Mouse (Mus musculus): Measurements from ENCODE around the gene Lypla2. TPM values are rescaled to one million over a fixed set of nuclear protein-coding genes. Genes with fewer than 3 reads are reported as not detected.

The Lypla2 gene
- 190 and 210 TPM in 2 replicates for polyA plus RNA-seq (2015; fragmentation: Nextera tagmentation; extraction: Ambion mirVana)

DNA sequence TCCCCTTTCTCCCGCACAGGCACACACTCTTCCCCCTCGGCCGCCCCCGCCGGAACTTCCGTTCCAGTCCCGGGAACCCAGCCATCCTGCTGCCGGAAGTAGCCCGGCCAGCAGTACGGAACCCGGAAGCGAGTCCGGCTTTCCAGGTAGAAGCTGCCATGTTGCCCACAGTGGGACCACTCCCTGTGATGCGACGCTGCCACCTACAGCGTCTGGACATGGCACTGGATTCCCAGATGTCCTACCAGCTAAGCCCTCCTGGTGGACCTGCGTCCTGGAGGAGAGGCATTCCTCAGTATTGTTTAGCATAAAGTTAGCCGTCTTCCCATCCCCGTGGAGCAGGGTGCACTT is at the start of gene Lypla2:
Gene Lypla2, minus strand, starts transcription at position 71 of the 351 bp plus-strand sequence.
- H3K4me1 ChIP-seq (replicated peaks), result peaks cover 20% of the 10 kb centered on the region
- H3K9ac ChIP-seq (replicated peaks), result peak within 1 kb of the TSS; percentile 96
- H3K36me3 ChIP-seq, result peaks cover 65% of the 10 kb centered on the region
- peak within 1 kb of the TSS; percentile 100 for H3K4me3 ChIP-seq (replicated peaks)
- H3K27me3 ChIP-seq, result no peaks in the 10 kb centered on the region
- WGBS, result under 1% methylated on average over 18 of the region's 19 CpGs
- peak within 1 kb of the TSS; percentile 98 for H3K4me2 ChIP-seq (replicated peaks)
- peak within 1 kb of the TSS; percentile 74 for H3K27ac ChIP-seq
- H3K9me3 ChIP-seq, result no peaks in the 10 kb centered on the region
- peak; percentile 88 for ATAC-seq

- WGBS, result under 1% methylated on average over 44 of the region's 48 CpGs
These were observed 49.2 kb upstream of the Lypla2 start, which contains the start of gene Eloa for GRCm38 (mm10) chr4:136021549-136022047. TSS of gene Eloa (minus strand) at chr4:136021763.

GRCm38 (mm10) chr4:136020743-136021548 is 48.5 kb upstream of the Lypla2 start:
- Histone ChIP-seq H3K4me3 (replicated peaks) (peak overlapping the region; percentile 99), H3K9ac (replicated peaks) (peak overlapping the region; percentile 98), H3K27ac (peak overlapping the region; percentile 86), H3K9me3 (no peaks in the 10 kb centered on the region), H3K27me3 (no peaks in the 10 kb centered on the region), H3K4me2 (replicated peaks) (peak overlapping the region; percentile 98), H3K36me3 (no peaks in the 10 kb centered on the region), H3K4me1 (replicated peaks) (peaks cover 16% of the 10 kb centered on the region)
- ATAC-seq, result peak; percentile 86
- 1% methylated on average over 46 of the region's 62 CpGs for WGBS

More at GRCm38 (mm10) chr4:136021549-136022047, 49.2 kb upstream of the Lypla2 start, which contains the start of gene Eloa:
- H3K4me1 ChIP-seq (replicated peaks), result peaks cover 16% of the 10 kb centered on the region
- no peaks in the 10 kb centered on the region for H3K36me3 ChIP-seq
- H3K4me2 ChIP-seq (replicated peaks), result peak within 1 kb of the TSS; percentile 98
- ATAC-seq, result peak; percentile 98
- no peaks in the 10 kb centered on the region for H3K9me3 ChIP-seq
- peak within 1 kb of the TSS; percentile 98 for H3K9ac ChIP-seq (replicated peaks)
- H3K4me3 ChIP-seq (replicated peaks), result peak within 1 kb of the TSS; percentile 99
- H3K27ac ChIP-seq, result peak within 1 kb of the TSS; percentile 86
- no peaks in the 10 kb centered on the region for H3K27me3 ChIP-seq

DNA sequence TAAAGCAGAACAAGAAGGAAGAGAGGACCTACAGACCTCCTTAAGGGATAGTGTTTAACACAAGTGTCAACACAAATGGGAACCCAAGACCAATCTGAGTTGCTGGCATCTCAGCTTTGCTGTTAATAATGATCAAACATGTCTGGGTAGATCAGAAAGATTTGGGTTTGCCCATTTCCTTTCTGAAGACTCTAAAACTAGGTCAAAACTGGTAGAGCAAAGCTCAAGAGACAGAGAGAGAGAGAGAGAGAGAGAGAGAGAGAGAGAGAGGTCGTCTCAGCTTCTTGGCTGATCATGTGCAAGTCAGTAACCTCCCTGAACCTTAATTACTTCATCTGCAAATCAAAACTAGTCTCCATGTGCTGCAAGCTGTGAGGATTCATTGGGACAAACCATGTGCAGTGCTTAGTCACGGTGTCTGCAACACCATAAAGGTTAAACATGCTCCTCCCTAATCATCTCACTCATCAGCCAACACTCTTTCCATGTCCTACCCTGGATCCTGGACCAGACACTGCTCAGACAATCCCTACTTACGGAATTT is 43.7 kb upstream of the Lypla2 start:
- Histone ChIP-seq H3K9me3 (no peaks in the 10 kb centered on the region), H3K36me3 (peaks cover 19% of the 10 kb centered on the region), H3K9ac (replicated peaks) (no peak overlapping the region), H3K4me3 (replicated peaks) (no peak overlapping the region), H3K4me1 (replicated peaks) (peaks cover 16% of the 10 kb centered on the region), H3K4me2 (replicated peaks) (no peak overlapping the region), H3K27ac (no peak overlapping the region), H3K27me3 (no peaks in the 10 kb centered on the region)
- WGBS, result 84% methylated on average over 3 of the region's 3 CpGs
- ATAC-seq, result no peak

GRCm38 (mm10) chr4:136010586-136010985 is 38.2 kb upstream of the Lypla2 start:
- ATAC-seq, result no peak
- H3K4me1 ChIP-seq (replicated peaks), result no peaks in the 10 kb centered on the region
- no peak overlapping the region for H3K9ac ChIP-seq (replicated peaks)
- H3K27ac ChIP-seq, result no peak overlapping the region
- no peak overlapping the region for H3K4me2 ChIP-seq (replicated peaks)
- no peaks in the 10 kb centered on the region for H3K27me3 ChIP-seq
- H3K4me3 ChIP-seq (replicated peaks), result no peak overlapping the region
- WGBS, result 92% methylated on average over 4 of the region's 4 CpGs
- H3K9me3 ChIP-seq, result no peaks in the 10 kb centered on the region
- peaks cover 68% of the 10 kb centered on the region for H3K36me3 ChIP-seq

DNA sequence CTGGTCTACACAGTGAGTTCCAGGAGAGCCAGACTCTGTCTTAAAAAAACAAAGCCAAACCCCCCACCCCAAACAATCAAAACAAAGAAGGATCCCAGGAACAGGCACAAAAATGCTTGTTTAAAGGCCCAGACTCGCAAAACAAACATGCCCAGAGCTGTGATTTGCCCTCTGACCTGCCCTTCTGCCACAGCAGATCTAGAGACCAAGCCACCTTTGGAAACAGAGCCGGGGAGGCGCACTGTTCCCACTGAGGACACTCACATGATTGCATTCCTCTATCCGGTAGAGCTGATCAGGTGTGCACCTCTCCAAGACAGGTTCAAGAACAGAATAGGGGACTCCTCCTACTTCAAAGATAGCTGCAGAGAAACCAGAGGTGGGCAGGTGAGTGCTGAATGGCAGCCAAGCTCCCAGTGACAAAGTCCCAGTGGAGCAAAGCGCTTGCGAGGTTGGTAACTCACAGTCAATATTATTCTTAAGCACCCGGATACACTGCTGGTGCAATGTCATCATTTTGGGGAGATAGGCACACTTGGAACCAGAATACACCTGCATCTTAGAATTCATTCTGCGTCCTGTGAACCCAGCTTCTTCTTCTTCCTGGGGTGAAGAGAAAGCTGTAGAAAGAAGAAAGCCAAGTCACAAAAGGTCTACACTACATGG is 36.5 kb upstream of the Lypla2 start:
- Histone ChIP-seq H3K9me3 (no peaks in the 10 kb centered on the region), H3K4me1 (replicated peaks) (no peaks in the 10 kb centered on the region), H3K4me3 (replicated peaks) (no peak overlapping the region), H3K36me3 (peaks cover 84% of the 10 kb centered on the region), H3K27me3 (no peaks in the 10 kb centered on the region), H3K9ac (replicated peaks) (no peak overlapping the region), H3K27ac (no peak overlapping the region), H3K4me2 (replicated peaks) (no peak overlapping the region)
- WGBS, result 93% methylated on average over 8 of the region's 8 CpGs
- no peak for ATAC-seq

DNA sequence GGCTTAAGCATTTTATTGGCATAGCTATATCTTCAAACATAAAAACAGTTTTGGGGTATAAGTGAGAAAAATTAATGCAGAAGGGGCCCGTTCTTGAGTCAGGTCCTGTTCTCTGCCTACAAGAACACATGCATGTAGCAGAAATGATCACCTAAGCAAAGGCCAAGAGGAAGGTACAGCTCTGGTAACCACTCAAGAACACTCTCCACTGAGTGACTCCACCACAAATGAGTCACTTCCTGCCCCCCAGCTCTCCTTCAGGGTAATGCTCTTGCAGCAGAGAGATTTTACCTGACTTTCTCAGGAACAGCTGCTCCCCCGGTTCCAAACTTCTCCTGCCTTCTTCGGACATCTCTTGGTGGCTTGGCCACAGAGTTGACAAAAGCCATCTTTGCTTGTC is 34.4 kb upstream of the Lypla2 start:
- Histone ChIP-seq H3K9ac (replicated peaks) (no peak overlapping the region), H3K4me1 (replicated peaks) (no peaks in the 10 kb centered on the region), H3K27me3 (no peaks in the 10 kb centered on the region), H3K27ac (no peak overlapping the region), H3K9me3 (no peaks in the 10 kb centered on the region), H3K4me3 (replicated peaks) (no peak overlapping the region), H3K36me3 (peaks cover 93% of the 10 kb centered on the region), H3K4me2 (replicated peaks) (no peak overlapping the region)
- ATAC-seq, result no peak
- WGBS, result 95% methylated on average over 3 of the region's 3 CpGs

DNA sequence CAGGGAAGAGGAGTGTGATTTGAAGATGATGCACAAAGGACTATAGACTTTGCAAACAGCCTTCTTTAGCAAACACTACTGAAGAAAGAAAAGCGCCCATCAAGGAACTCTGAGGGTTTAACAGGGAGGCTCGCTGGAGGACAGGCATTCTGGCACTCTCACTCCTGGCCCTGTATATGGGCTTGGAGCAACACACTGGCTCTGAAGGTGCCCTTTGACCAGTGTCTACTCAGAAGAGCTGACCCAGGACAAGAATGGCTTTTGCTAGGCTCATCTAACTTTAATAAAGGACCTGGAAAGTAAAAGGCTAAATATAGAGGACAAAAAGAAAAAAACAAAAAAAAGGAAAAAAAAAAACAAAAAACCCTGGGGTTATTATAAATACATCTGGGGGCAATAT is 32.5 kb upstream of the Lypla2 start:
- H3K27me3 ChIP-seq, result no peaks in the 10 kb centered on the region
- no peak overlapping the region for H3K27ac ChIP-seq
- H3K4me3 ChIP-seq (replicated peaks), result no peak overlapping the region
- H3K4me2 ChIP-seq (replicated peaks), result no peak overlapping the region
- no peak for ATAC-seq
- peaks cover 84% of the 10 kb centered on the region for H3K36me3 ChIP-seq
- H3K9me3 ChIP-seq, result 0 out of 2 replicates have a peak, but pooled peaks cover 3% of the 10 kb centered on the region
- no peaks in the 10 kb centered on the region for H3K4me1 ChIP-seq (replicated peaks)
- no peak overlapping the region for H3K9ac ChIP-seq (replicated peaks)
- WGBS, result 96% methylated on average over 2 of the region's 2 CpGs

- Histone ChIP-seq H3K4me2 (replicated peaks) (no peak overlapping the region), H3K27me3 (no peaks in the 10 kb centered on the region), H3K27ac (no peak overlapping the region), H3K36me3 (peaks cover 77% of the 10 kb centered on the region), H3K9me3 (0 out of 2 replicates have a peak, but pooled peaks cover 3% of the 10 kb centered on the region), H3K4me3 (replicated peaks) (no peak overlapping the region), H3K4me1 (replicated peaks) (no peaks in the 10 kb centered on the region), H3K9ac (replicated peaks) (no peak overlapping the region)
- 95% methylated on average over 5 of the region's 5 CpGs for WGBS
- no peak for ATAC-seq
These were observed 31.8 kb upstream of the Lypla2 start for GRCm38 (mm10) chr4:136004107-136004675.

DNA sequence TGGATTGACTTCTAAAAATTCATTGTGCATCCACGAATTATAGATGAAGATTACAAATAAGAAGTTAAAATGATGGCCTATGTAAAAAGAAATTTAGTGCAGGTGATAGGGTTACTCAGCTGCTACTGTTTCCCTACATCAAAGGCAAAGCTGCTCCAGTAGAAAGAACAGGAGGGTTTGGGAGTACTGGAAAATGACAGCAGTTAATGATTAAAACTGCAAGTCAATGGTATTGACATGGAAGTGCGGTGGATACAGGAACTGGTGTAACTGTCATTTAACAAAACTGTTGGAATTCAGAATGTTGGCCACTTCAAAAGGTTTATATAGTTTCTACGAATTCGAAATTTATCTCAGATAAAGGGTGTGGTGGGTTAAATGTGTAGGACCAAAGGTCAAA is 22.7 kb upstream of the Lypla2 start:
- Histone ChIP-seq H3K9ac (replicated peaks) (no peak overlapping the region), H3K4me1 (replicated peaks) (no peaks in the 10 kb centered on the region), H3K27me3 (no peaks in the 10 kb centered on the region), H3K9me3 (0 out of 2 replicates have a peak, but pooled peaks cover 4% of the 10 kb centered on the region), H3K36me3 (no peaks in the 10 kb centered on the region), H3K4me3 (replicated peaks) (no peak overlapping the region), H3K27ac (no peak overlapping the region), H3K4me2 (replicated peaks) (no peak overlapping the region)
- 86% methylated on average over 4 of the region's 4 CpGs for WGBS
- no peak for ATAC-seq

DNA sequence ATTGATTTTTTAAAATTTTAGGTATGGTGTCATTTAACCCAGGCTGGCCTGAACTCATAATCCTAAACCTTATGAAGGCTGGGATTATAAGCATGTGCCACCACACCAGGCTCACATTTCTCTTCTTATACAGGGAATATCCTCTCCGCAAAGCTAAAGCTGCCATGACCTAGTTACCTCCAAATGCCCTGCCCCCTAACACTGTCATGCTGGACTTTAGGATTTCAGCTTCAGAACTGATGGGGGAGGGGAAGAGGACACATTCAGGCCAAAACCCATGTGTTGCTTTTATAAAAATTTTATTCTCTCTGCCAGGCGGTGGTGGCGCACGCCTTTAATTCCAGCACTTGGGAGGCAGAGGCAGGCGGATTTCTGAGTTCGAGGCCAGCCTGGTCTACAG is 21.5 kb upstream of the Lypla2 start:
- Histone ChIP-seq H3K4me2 (replicated peaks) (no peak overlapping the region), H3K36me3 (no peaks in the 10 kb centered on the region), H3K4me1 (replicated peaks) (no peaks in the 10 kb centered on the region), H3K27ac (no peak overlapping the region), H3K9ac (replicated peaks) (no peak overlapping the region), H3K9me3 (0 out of 2 replicates have a peak, but pooled peaks cover 4% of the 10 kb centered on the region), H3K4me3 (replicated peaks) (no peak overlapping the region), H3K27me3 (no peaks in the 10 kb centered on the region)
- WGBS, result 96% methylated on average over 6 of the region's 6 CpGs
- no peak for ATAC-seq
